Mouse (Mus musculus) midbrain, embryonic 13.5 days (tissue): ENCODE results near the gene Aaas. TPM values are rescaled to one million over a fixed set of nuclear protein-coding genes. Genes with fewer than 3 reads are reported as not detected.
"Not testable (repeated sequence)": the region's sequence is repeated elsewhere in the genome, so short reads cannot be mapped to it uniquely, and the experiment has no call there.

ENCODE experiments used
- ATAC-seq: fragments of 200-750 bp; cut with Nextera tagmentation; 2 replicates; pipeline ENCODE4 v1.8.0; 2017; ENCODE audit warnings: mild to moderate bottlenecking, moderate TSS enrichment, moderate library complexity
- H3K27ac ChIP-seq: fragments of 300-500 bp; sonication (generic); 2 replicates; pipeline ENCODE4 v1.5.1; 2015; ENCODE audit warnings: inconsistent platforms, mild to moderate bottlenecking, moderate library complexity
- H3K27me3 ChIP-seq: fragments of 300-500 bp; sonication (generic); 2 replicates; pipeline ENCODE4 v1.6.1; 2015; ENCODE audit warnings: mild to moderate bottlenecking, inconsistent platforms
- H3K36me3 ChIP-seq: fragments of 300-500 bp; sonication (generic); 2 replicates; pipeline ENCODE4 v1.6.1; 2015; ENCODE audit warnings: mild to moderate bottlenecking, inconsistent platforms
- H3K4me1 ChIP-seq: fragments of 300-500 bp; sonication (generic); replicated peaks from 2 replicates; pipeline ENCODE4 v1.6.1; 2015; ENCODE audit warnings: inconsistent platforms
- H3K4me2 ChIP-seq: fragments of 300-500 bp; sonication (generic); replicated peaks from 2 replicates; pipeline ENCODE4 v1.6.1; 2015; ENCODE audit warnings: moderate library complexity, mild to moderate bottlenecking, inconsistent platforms
- H3K4me3 ChIP-seq: fragments of 300-500 bp; sonication (generic); replicated peaks from 2 replicates; pipeline ENCODE4 v1.5.1; 2015; ENCODE audit warnings: mild to moderate bottlenecking, inconsistent platforms
- H3K9ac ChIP-seq: fragments of 300-500 bp; sonication (generic); replicated peaks from 2 replicates; pipeline ENCODE4 v1.6.1; 2015; ENCODE audit warnings: mild to moderate bottlenecking, inconsistent platforms
- H3K9me3 ChIP-seq: fragments of 300-500 bp; sonication (generic); 2 replicates; pipeline ENCODE4 v1.6.1; 2016; ENCODE audit warnings: mild to moderate bottlenecking, inconsistent platforms
- WGBS: fragments of 180-500 bp; shearing (Covaris S2); methylation state at CpG from one replicate; pipeline ENCODE4 v1.1.7; 2015; 5-methylcytosine and 5-hydroxymethylcytosine counted together
- polyA plus RNA-seq: library from polyadenylated mRNA; unstranded; fragments of >200 nt; fragmentation: Nextera tagmentation; extraction: Ambion mirVana; gene quantifications from 2 replicates; pipeline ENCODE4 v1.2.1, GENCODE M21; 2015

Aaas gene
- polyA plus RNA-seq, 1 experiment from 2014 or later: 44.1 TPM

GRCm38 (mm10) chr15:102355871-102356441 is 5.4 kb upstream of the Aaas start:
- Histone ChIP-seq H3K4me3 (peak overlapping the region; percentile 51), H3K9ac (peak overlapping the region; percentile 69), H3K27me3 (peaks cover 48% of the 10 kb centered on the region), H3K9me3 (no peaks in the 10 kb centered on the region), H3K4me2 (peak overlapping the region; percentile 94), H3K36me3 (no peaks in the 10 kb centered on the region), H3K27ac (peak overlapping the region; percentile 74), H3K4me1 (peaks cover 34% of the 10 kb centered on the region)
- under 1% methylated on average over 38 of the region's 38 CpGs for WGBS
- peak; percentile 57 for ATAC-seq

- peaks cover 47% of the 10 kb centered on the region for H3K27me3 ChIP-seq
Observed at GRCm38 (mm10) chr15:102355134-102355870, 4.7 kb upstream of the Aaas start.

GRCm38 (mm10) chr15:102353986-102354385 is 3.4 kb upstream of the Aaas start:
- Histone ChIP-seq H3K4me3 (no peak overlapping the region), H3K4me2 (no peak overlapping the region), H3K27ac (no peak overlapping the region), H3K36me3 (no peaks in the 10 kb centered on the region), H3K4me1 (peaks cover 43% of the 10 kb centered on the region), H3K9ac (no peak overlapping the region), H3K27me3 (peaks cover 33% of the 10 kb centered on the region), H3K9me3 (no peaks in the 10 kb centered on the region)
- 82% methylated on average over 2 of the region's 2 CpGs for WGBS
- ATAC-seq: no peak

More at GRCm38 (mm10) chr15:102355134-102355870, 4.7 kb upstream of the Aaas start:
- no peaks in the 10 kb centered on the region for H3K9me3 ChIP-seq
- peaks cover 35% of the 10 kb centered on the region for H3K4me1 ChIP-seq
- peak overlapping the region; percentile 51 for H3K4me3 ChIP-seq
- H3K9ac ChIP-seq: peak overlapping the region; percentile 69
- H3K4me2 ChIP-seq: peak overlapping the region; percentile 94
- WGBS: under 1% methylated on average over 46 of the region's 49 CpGs
- peak overlapping the region; percentile 74 for H3K27ac ChIP-seq
- peak; percentile 74 for ATAC-seq
- no peaks in the 10 kb centered on the region for H3K36me3 ChIP-seq

GRCm38 (mm10) chr15:102352177-102352576 is 1.6 kb upstream of the Aaas start:
- no peak for ATAC-seq
- Histone ChIP-seq H3K9me3 (no peaks in the 10 kb centered on the region), H3K36me3 (no peaks in the 10 kb centered on the region), H3K27me3 (peaks cover 15% of the 10 kb centered on the region), H3K4me1 (peaks cover 30% of the 10 kb centered on the region), H3K4me3 (no peak overlapping the region), H3K27ac (no peak overlapping the region), H3K4me2 (no peak overlapping the region), H3K9ac (no peak overlapping the region)
- 62% methylated on average over 2 of the region's 2 CpGs for WGBS

GRCm38 (mm10) chr15:102350942-102351291 is 346 bp upstream of the Aaas start:
- H3K27me3 ChIP-seq: peaks cover 3% of the 10 kb centered on the region
- ATAC-seq: 0 out of 2 replicates have a peak, but pooled peaks have one; percentile 14
- H3K4me3 ChIP-seq: peak overlapping the region; percentile 61
- 13% methylated on average over 11 of the region's 11 CpGs for WGBS
- peaks cover 26% of the 10 kb centered on the region for H3K4me1 ChIP-seq
- H3K36me3 ChIP-seq: peaks cover 9% of the 10 kb centered on the region
- no peak overlapping the region for H3K27ac ChIP-seq
- H3K4me2 ChIP-seq: peak overlapping the region; percentile 93
- H3K9me3 ChIP-seq: no peaks in the 10 kb centered on the region
- peak overlapping the region; percentile 55 for H3K9ac ChIP-seq

GRCm38 (mm10) chr15:102346444-102346843 is 4.1 kb downstream of the Aaas start:
- H3K36me3 ChIP-seq: peaks cover 25% of the 10 kb centered on the region
- no peak overlapping the region for H3K9ac ChIP-seq
- no peaks in the 10 kb centered on the region for H3K27me3 ChIP-seq
- no peaks in the 10 kb centered on the region for H3K9me3 ChIP-seq
- peaks cover 13% of the 10 kb centered on the region for H3K4me1 ChIP-seq
- 85% methylated on average over 4 of the region's 4 CpGs for WGBS
- ATAC-seq: no peak
- H3K27ac ChIP-seq: no peak overlapping the region
- H3K4me2 ChIP-seq: no peak overlapping the region
- H3K4me3 ChIP-seq: no peak overlapping the region

- 95% methylated on average over 3 of the region's 3 CpGs for WGBS
- Histone ChIP-seq H3K9me3 (no peaks in the 10 kb centered on the region), H3K9ac (no peak overlapping the region), H3K27me3 (no peaks in the 10 kb centered on the region), H3K4me1 (peaks cover under 1% of the 10 kb centered on the region), H3K27ac (no peak overlapping the region), H3K36me3 (peaks cover 35% of the 10 kb centered on the region), H3K4me2 (no peak overlapping the region), H3K4me3 (no peak overlapping the region)
- ATAC-seq: no peak
Observed at GRCm38 (mm10) chr15:102344490-102344889, 6.1 kb downstream of the Aaas start.

- H3K36me3 ChIP-seq: peaks cover 62% of the 10 kb centered on the region
- no peak overlapping the region for H3K27ac ChIP-seq
- H3K27me3 ChIP-seq: no peaks in the 10 kb centered on the region
- no peaks in the 10 kb centered on the region for H3K9me3 ChIP-seq
- H3K4me2 ChIP-seq: no peak overlapping the region
- no peak overlapping the region for H3K9ac ChIP-seq
- H3K4me3 ChIP-seq: no peak overlapping the region
- ATAC-seq: no peak
- 19% methylated on average over 1 of the region's 1 CpGs for WGBS
- no peaks in the 10 kb centered on the region for H3K4me1 ChIP-seq
Observed at GRCm38 (mm10) chr15:102341580-102341979, 9.0 kb downstream of the Aaas start.

GRCm38 (mm10) chr15:102339612-102340011 is 11.0 kb downstream of the Aaas start:
- H3K4me2 ChIP-seq: no peak overlapping the region
- no peaks in the 10 kb centered on the region for H3K4me1 ChIP-seq
- ATAC-seq: no peak
- H3K27ac ChIP-seq: no peak overlapping the region
- H3K9ac ChIP-seq: 0 out of 2 replicates have a peak overlapping the region, but pooled peaks have one; percentile 36
- H3K4me3 ChIP-seq: no peak overlapping the region
- WGBS: 76% methylated on average over 5 of the region's 5 CpGs
- H3K9me3 ChIP-seq: no peaks in the 10 kb centered on the region
- H3K36me3 ChIP-seq: peaks cover 64% of the 10 kb centered on the region
- no peaks in the 10 kb centered on the region for H3K27me3 ChIP-seq

- WGBS: 93% methylated on average over 4 of the region's 4 CpGs
Observed at GRCm38 (mm10) chr15:102336946-102337345, 13.6 kb downstream of the Aaas start.

GRCm38 (mm10) chr15:102335925-102336324 is 14.6 kb downstream of the Aaas start:
- not testable (repeated sequence) for H3K9ac ChIP-seq, H3K27me3 ChIP-seq, H3K4me2 ChIP-seq, ATAC-seq, H3K4me3 ChIP-seq, H3K9me3 ChIP-seq, H3K27ac ChIP-seq
- Histone ChIP-seq H3K36me3 (peaks cover 76% of the 10 kb centered on the region), H3K4me1 (peaks cover 19% of the 10 kb centered on the region)
- WGBS: 94% methylated on average over 5 of the region's 5 CpGs

More at GRCm38 (mm10) chr15:102336946-102337345, 13.6 kb downstream of the Aaas start:
- H3K4me3 ChIP-seq: no peak overlapping the region
- no peak overlapping the region for H3K4me2 ChIP-seq
- peaks cover 76% of the 10 kb centered on the region for H3K36me3 ChIP-seq
- no peaks in the 10 kb centered on the region for H3K27me3 ChIP-seq
- H3K4me1 ChIP-seq: peaks cover 14% of the 10 kb centered on the region
- no peaks in the 10 kb centered on the region for H3K9me3 ChIP-seq
- H3K9ac ChIP-seq: no peak overlapping the region
- H3K27ac ChIP-seq: no peak overlapping the region
- no peak for ATAC-seq

GRCm38 (mm10) chr15:102335254-102335653 is 15.3 kb downstream of the Aaas start:
- Histone ChIP-seq H3K4me2 (no peak overlapping the region), H3K9me3 (no peaks in the 10 kb centered on the region), H3K4me1 (peaks cover 19% of the 10 kb centered on the region), H3K9ac (no peak overlapping the region), H3K4me3 (no peak overlapping the region), H3K36me3 (peaks cover 78% of the 10 kb centered on the region), H3K27ac (no peak overlapping the region), H3K27me3 (no peaks in the 10 kb centered on the region)
- ATAC-seq: no peak
- WGBS: 86% methylated on average over 8 of the region's 8 CpGs
